Mouse (Mus musculus) CD4-positive, CD25-positive, alpha-beta regulatory T cell, adult 2 months (primary cell): ENCODE results near the gene Aco1.
A peak's percentile ranks its signal among the peaks of the same experiment; 100 is the strongest.

Source experiments
- DNase-seq: peaks from one replicate; pipeline ENCODE4 v3.0.0-alpha.2; 2012; ENCODE audit warnings: low read depth, low spot score

The Aco1 gene

DNA sequence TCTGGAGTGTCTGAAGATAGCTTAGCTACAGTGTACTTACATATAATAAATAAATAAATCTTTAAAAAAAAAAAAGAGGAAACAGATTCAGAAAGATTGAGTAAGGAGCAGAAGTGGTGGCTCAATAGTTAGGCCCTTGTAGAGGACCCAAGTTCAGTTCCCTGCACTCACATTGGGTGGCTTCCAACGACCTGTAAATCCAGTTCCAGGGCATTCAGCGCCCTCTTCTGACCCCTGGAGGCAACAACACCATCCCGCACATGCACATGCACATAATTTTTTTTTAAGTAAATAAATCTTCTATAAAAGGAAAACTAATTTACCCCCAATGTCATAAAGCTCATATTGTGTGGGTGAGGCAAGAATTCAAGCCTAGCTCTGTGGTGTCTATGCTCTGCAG lies 75.0 kb downstream of the Aco1 start:
- DNase-seq, result peak; percentile 41

DNA sequence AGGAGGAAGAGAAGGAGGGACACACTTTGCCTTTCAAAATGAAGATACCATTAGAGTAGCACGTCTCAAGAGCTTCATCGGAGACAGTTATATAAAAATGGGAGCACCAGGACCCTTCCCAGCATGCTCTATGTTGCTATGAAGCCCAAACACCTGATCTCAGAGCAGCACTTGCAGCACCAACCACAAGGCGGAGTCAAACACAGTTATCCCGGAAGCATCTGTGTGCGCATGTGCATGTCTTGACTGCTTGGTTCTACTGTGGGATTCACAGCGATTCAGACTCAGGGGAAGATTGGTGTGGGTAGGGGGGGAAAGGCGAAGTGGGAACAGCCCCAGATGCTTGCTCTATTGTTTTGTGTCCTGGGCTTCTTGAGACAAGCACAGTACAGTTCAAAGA lies 75.5 kb downstream of the Aco1 start:
- DNase-seq, result peak; percentile 69

DNA sequence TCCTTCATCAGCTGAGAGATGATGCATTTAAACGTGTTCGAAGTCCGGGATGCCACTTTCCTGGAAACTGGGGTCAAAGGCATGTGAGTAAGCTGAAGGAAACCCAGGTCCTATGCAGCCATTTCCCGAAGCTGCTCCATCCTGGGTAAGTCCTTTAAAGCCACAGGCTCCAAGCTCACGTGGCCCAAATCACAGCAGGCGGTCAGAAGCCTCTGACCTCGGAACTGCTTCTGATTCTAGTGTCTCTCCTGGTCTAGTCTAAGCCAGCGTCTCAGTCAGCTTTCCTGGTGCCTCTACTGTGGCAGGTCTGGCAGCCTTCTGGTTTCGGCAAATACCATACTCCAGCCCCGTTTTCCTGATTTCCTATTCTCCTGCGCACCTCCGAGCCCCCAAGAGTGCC lies 77.6 kb downstream of the Aco1 start:
- no peak for DNase-seq

DNA sequence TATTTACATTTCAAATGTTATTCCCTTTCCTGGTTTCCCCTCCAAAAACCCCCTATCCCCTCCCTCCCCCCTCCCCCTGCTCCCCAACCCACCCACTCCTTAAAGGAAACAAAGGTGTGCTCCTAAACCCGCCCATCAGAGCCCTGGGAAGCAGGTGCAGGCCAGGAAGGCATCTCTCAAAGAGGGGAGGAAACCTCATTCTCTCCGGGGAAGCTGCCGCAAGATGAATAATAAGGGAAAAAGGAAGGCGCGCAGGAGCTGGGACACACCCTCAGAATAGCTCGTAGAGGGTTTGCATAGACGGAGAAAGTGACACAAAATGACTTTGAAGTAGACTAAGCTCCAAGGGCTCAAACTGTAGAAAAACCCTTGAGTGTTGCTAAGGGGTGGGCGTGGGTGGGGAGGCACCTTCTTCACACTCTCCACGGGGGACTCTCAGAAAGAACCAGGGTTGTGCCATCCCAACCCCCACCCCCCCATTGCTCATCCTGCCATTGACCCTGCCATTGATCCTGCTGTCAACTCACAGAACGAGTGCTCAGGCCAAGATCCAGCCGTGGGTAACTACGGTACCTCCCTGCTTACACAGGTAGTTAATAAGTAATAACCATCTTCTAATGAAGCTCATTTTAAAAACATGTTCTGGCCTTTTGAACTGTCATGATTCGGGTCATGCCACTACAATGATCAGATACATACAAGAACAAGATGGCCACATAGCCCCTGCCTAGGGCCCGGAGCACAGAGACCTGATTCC lies 78.3 kb downstream of the Aco1 start:
- no peak for DNase-seq

DNA sequence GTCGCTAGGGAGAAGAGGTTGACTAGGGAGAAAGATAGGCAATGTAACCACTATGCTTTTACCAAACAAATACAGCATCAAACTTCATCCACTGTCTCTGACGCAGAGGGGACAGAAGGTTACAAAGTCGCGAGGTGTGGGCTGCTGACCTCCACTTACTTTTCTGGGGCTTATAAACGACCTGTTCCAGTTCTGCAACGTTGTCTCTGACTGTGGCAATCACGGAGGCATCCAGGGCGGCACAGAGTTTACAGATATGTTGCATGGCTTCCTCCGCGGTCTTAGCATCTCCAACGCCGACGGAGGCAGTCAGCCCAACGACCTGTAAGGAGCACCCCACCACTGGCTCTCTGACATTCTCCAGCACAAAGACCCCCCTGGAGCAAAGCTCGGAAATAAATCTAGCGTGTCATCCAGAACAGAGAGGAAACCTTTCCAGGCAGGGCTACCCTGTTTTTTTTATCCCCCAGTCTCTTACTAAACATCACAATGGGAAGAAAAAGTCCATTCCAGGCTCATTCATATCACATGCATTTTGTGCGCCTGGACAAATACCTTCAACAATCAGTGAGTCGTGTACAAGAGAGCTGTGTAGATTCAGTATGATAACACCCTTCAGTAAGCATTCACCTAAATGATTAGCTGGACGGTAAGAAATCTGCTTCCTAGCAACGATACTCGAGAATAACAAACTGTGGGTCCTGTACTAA lies 79.2 kb downstream of the Aco1 start:
- DNase-seq, result no peak

DNA sequence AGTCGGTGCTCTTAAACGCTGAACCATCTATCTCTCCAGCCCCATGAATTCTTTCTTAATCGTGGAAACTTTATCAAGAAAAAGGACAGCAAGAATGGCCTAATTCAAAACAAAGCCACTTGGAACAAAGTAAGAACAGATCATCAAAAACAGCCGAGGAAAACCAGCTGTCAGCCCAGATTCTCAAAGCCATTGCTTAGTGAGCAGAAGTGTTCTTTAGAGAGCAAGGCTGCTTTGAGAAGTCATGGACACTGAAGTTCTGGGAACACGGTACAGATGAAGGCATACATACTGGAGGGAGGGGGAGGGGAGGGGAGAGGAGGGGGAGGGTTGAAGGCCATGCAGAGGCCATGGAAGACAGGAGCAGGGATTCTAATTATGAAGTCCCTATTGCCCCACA lies 83.2 kb downstream of the Aco1 start:
- DNase-seq, result no peak

DNA sequence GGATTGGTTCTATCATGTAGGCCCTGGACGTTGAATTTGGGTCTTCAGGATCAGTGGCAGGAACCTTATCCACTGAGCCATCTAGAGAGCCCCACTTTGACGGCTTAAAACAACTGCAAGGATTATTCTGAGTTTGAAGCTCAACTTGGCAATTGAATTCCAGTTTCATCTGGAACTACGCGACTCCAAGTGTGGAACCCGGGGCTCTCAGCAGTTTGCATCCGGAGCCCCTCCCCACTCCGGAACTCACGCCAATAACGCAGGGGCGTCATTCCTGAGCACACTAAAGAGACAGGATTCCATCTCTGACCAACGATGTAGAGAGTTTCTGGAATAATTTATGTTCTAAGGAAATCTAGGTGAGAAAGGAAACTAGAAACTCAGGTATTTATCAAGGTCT lies 84.2 kb downstream of the Aco1 start:
- DNase-seq, result no peak

DNA sequence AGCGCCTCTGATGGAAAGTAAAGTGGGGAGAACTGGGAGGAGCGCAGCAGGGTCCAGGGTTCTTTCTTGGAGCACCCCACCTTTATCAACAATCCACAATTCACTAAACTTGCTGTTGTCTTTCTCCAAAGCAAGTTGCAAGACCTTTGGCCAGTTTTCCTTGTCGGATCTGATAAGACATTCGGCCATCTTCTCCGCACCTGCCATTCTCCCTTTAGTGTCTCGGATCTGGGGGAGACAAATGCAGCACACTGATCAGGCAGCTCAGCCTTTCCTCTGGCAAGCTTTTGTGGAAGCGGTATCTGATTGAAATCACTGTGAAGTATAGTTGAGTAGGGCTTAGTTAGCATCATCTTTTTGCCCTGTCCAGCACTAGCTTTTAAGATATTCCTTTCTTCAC lies 85.0 kb downstream of the Aco1 start:
- no peak for DNase-seq

DNA sequence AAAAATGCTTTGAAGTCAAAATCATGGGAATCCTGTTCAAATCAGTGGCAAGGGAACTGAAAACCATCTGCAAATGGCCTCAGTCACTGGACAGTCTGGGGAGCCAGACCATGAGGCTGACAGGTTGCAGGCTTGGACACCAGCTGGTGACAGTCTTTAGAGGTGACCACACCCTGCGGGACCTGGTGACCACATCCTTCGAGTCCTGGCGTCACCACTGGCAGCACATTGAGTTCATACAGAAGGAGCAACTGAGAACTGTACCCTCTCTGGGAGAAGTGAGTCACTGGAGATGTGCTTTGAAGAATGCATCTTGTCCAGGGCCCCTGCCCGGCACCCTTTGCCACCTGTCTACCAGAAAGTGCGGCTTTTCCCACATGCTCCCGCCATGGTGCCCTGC lies 86.8 kb downstream of the Aco1 start:
- DNase-seq, result no peak

DNA sequence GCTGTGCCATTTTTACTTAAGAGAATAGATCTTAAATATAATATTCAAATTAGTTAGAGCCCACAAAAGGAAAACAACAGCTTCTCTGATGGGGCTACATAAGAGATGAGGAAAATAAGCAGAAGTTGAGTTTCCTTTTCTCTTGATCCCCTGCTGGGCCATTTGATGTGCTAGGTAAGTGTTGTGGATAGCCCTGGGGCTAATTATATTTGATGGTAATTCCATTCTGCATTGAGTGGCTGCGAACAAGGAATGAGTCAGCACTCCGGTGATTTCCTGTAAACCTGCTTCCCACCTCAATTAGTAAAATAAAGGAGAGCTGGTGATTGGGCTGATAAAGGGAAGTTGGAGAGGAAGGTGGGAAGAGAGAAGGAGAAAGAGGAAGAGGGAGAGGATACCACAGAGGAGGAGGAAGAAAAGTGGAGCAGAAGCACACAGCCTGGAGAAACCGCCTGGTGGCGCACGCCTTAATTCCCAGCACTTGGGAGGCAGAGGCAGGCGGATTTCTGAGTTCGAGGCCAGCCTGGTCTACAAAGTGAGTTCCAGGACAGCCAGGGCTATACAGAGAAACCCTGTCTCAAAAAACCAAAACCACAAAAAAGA lies 90.3 kb downstream of the Aco1 start:
- DNase-seq, result no peak

DNA sequence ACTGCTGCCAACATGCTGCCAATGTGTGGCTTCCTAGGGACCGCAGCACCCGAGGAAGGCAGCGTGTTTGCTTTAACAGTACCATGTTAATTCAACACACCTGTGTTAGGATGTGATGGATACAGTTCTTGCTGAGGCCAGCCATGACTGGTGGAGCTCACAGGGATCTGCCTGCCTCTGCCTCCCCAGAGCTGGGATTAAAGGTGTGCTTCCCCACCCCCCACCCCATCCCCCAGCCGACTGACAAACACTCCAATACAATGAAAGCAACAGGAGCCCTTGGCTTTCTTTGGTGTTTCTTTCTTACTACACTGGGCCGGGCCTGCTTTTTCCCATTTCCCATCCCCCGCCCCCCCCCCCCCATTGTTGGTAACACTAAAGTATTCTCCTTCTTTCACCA lies 91.4 kb downstream of the Aco1 start:
- no peak for DNase-seq

DNA sequence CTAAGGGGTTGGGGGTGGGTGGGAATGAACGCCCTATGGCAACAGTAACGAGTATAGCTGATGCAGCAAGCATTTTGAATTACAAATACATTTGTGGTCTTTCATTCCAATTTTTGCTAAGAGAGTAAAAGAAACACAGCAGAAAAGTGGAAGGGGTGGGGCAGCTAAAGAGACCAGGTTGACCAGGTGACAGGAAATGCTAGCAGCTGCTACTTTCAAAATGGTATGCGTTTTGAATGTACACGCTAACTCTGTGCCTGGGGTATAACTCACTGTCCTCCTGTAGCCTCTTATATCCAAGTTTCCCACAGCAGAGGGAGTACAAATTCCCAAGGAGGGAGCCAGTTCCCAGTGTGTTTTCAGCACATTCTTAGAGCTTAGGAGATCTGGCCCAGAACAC lies 93.9 kb downstream of the Aco1 start:
- DNase-seq, result peak; percentile 29

DNA sequence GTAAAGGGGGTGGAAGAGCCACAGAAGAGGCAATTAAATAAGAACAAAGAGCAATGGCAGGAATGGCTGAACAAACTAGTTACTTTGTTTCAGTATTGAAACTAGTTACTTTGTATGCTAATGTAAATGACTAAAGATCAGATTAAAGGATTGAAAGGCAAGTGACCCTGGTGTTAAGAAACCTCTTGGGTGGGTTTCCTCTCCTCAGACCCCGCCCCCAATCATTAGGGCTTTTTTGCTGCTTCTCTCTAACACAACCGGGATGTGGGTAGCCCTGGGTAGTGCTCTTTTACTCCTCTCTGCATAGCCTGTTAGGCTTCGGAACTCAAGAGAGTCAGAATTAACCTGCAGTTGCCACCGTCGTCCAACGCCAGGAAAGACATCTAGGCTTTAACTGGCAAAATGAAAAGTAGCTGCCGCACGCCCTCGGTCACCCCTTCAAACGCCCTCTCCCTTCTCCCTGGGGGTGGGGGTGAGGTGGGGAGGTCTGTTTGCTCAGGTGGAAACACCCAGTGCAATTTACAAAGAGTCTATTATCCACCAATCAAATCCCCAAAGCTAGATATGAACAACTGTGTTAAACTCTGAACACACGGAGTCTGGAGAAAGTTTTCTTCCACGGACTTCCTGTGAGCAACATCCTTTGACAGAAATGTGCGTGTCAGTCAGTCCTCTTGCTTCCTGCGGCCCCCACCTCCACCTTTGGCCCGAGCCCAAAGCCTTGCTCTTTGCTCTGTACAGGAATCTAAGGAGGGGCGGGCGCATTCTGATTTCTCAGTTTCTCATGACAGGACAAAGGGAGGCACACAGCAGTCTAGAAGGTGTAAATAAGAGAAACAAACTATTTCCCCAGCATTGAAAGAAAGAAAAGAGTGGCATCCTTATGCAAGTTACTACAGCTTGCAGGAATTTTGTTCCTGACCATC lies 95.9 kb downstream of the Aco1 start:
- peak; percentile 72 for DNase-seq

DNA sequence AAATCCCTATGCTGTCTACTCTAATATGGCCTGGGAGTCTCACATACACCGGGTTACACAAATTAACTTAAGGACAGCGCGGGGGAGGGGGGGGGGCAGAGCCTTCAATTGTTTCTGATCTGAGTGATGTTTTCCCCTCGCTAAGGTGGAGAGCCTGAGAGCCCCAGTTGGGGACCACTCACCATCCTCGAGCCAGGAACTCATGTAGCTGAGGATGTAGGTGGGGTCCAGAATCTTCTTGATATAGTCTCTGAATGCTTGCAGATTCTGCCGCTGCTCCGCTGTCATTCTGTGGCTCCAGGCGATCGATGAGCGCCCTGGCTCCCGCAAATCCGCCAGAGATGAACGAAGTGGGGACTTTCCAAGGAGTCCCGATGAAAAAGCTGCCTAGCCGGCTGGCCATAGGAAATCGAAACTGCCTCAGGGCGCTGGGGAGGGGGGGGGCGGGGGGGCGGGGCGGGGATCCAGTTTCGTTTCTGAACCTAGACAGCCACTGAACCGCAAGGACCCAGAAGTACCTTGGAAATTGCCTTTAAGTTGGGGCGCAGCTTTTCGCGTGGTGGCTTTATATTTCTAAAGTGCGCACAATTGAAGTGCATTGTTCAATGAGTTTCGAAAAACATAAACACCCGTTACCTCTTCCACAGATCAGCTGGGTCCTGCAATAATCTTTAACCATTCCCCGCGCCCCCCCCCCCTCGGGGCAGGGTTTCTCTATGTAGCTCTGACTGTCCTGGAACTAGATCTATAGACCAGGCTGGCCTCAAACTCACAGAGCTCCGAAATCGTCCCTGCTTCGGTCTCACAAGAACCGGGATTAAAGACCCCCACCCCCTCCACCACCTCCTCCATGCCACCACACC lies 96.8 kb downstream of the Aco1 start, which contains the start of gene Ddx58:
TSS of gene Ddx58 (minus strand) at position 420 of the 863 bp plus-strand sequence.
- DNase-seq, result peak; percentile 73

DNA sequence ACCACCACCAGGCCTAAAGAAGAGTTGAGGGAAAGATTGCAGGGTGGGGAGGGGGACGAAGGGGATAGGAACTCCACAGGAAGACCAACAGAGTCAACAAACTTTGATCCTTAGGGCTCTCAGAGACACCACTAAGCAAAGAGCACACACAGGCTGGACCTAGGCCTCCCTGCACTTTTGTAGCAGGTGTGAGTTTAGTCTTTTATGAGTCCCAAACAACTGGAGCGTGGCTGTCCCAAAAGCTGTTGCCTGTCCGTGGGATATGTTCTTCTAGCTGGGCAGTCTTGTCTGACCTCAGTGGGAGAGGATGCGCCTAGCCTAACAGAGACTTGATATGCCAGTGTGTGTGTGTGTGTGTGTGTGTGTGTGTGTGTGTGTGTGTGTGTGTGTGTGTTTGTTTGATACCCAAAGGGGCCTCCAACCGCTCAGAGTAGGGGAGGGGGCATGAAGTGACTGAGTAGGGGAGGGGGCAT lies 97.4 kb downstream of the Aco1 start:
- peak; percentile 23 for DNase-seq

DNA sequence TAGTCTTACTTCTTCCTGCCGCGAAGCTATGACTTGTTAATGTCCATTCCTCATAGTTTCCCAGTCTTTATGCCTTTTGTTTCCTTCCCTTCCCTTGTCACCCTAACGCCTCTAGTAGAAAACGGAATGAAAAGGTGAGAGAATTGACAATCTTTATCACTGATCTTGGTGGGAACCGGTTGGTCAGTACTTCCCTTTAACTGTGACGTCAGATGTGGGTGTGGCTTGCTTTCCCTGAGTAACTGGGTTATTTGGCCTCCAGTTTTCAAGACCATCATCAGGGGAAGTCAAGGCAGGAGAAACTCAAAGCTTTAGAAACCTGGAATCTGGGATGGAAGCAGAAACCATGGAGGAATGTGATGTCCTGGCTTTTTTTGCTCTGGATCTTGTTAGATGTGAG lies 99.0 kb downstream of the Aco1 start:
- DNase-seq, result no peak

DNA sequence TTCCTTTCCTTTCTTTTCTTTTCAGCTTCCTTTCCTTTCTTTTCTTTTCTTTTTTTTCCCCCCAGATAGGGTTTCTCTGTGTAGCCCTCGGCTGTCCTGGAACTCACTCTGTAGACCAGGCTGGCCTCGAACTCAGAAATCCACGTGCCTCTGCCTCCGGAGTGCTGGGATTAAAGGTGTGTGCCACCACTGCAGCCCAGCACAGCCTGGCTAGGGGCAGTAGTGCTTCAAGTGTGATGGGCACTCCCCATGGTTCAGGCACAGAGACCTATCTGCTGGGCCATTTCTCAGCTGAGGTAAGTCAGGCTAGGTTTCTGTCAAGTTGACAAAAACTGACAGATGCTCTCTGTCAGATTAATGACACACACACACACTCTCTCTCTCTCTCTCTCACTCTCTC lies 100.1 kb downstream of the Aco1 start:
- DNase-seq, result no peak

DNA sequence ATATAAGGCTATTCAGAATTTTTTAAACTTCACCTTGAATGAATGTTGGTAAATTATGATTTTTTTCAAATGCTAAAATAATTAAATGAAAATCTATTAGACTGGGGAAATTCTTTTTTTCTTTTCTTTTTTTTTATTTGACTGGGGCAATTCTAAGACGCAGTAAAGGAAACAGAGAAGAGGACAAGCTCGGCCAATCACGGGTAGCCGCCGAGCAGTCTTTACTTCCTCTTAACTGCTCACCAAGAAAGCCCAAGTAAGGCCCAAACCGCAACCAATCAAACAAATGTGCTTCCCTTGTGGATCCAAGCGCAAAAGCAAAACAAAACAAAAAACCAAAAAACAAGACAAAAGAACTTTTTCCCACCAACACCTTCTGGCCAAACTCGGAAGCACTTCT lies 101.2 kb downstream of the Aco1 start:
- DNase-seq, result peak; percentile 8
